ENCODE assay signal across 24 mouse cellular contexts in genomic region chr17:84658951-84659350, GRCm38 (mm10). TPM values are rescaled to one million over a fixed set of nuclear protein-coding genes. Genes with fewer than 3 reads are reported as not detected.
DNase-seq lines count a peak whose midpoint lies in the region; ATAC-seq and TF ChIP-seq lines count a peak whose summit lies in the region.
"Had no signal": no experiment of that assay in that cellular context is flagged by ENCODE, and none has a peak within 500 bp of the region (broad histone marks: within the 10 kb centered on the region; RNA-seq: fewer than 3 reads in every experiment).

No protein-coding gene starts in this region.

- peak; percentile 35 for DNase-seq in heart, adult 11 months
- no peak for DNase-seq in heart, postnatal 14 days
- no peak for DNase-seq in embryonic facial prominence, embryonic 10.5 days (ENCODE audit: low spot score)
- no peak for DNase-seq in adrenal gland, postnatal 10 days
- DNase-seq in kidney, adult 11 months, result no peak
- DNase-seq in ovary, adult 18-20 months (ENCODE audit: low spot score), result no peak
- DNase-seq: adrenal gland, adult 2 months; adrenal gland, postnatal 14 days; adrenal gland, postnatal 36 days; cerebellum, adult 11-12 months; cerebellum, adult 2 months; cerebellum, adult 9-10 months; cerebellum, postnatal 10 days; cerebellum, postnatal 25 days had no signal

- no peak overlapping the region for H3K9ac ChIP-seq in intestine, embryonic 15.5 days
- no peak overlapping the region for H3K9ac ChIP-seq in intestine, postnatal 0 days (ENCODE audit: low read depth, low read length)
- H3K9ac ChIP-seq: embryonic facial prominence, embryonic 13.5 days; embryonic facial prominence, embryonic 15.5 days; forebrain, embryonic 13.5 days had no signal

- H3K27me3 ChIP-seq in embryonic facial prominence, embryonic 10.5 days (replicated peaks; ENCODE audit: low read depth, poor library complexity, severe bottlenecking), result no peaks in the 10 kb centered on the region
- no peaks in the 10 kb centered on the region for H3K27me3 ChIP-seq in intestine, embryonic 15.5 days (replicated peaks)
- H3K27me3 ChIP-seq in intestine, postnatal 0 days (replicated peaks; ENCODE audit: control insufficient read depth, insufficient read depth, low read length), result no peaks in the 10 kb centered on the region
- H3K27me3 ChIP-seq: embryonic facial prominence, embryonic 13.5 days; embryonic facial prominence, embryonic 15.5 days; forebrain, embryonic 13.5 days had no signal

- ATAC-seq in intestine, embryonic 15.5 days, result peak; percentile 60
- peak; percentile 72 for ATAC-seq in intestine, postnatal 0 days
- ATAC-seq: forebrain, embryonic 13.5 days; forebrain, embryonic 16.5 days had no signal

- intact Hi-C loops in heart, postnatal 14 days (cut with DNase I), result no loop called here

- H3K9me3 ChIP-seq in embryonic facial prominence, embryonic 10.5 days, result no peaks in the 10 kb centered on the region
- H3K9me3 ChIP-seq in intestine, embryonic 15.5 days, result no peaks in the 10 kb centered on the region
- no peaks in the 10 kb centered on the region for H3K9me3 ChIP-seq in intestine, postnatal 0 days (ENCODE audit: control insufficient read depth)
- H3K9me3 ChIP-seq: embryonic facial prominence, embryonic 13.5 days; embryonic facial prominence, embryonic 15.5 days; forebrain, embryonic 13.5 days had no signal

- peaks cover 42% of the 10 kb centered on the region for H3K4me1 ChIP-seq in embryonic facial prominence, embryonic 10.5 days
- H3K4me1 ChIP-seq in intestine, embryonic 15.5 days (replicated peaks), result peaks cover 14% of the 10 kb centered on the region
- 0 out of 2 replicates have a peak, but pooled peaks cover 5% of the 10 kb centered on the region for H3K4me1 ChIP-seq in intestine, postnatal 0 days (replicated peaks; ENCODE audit: control insufficient read depth, insufficient read depth, low read length)

- no peaks in the 10 kb centered on the region for H3K36me3 ChIP-seq in embryonic facial prominence, embryonic 10.5 days (replicated peaks)
- no peaks in the 10 kb centered on the region for H3K36me3 ChIP-seq in intestine, embryonic 15.5 days
- peaks cover 7% of the 10 kb centered on the region; the same call in 1 of the 2 replicates for H3K36me3 ChIP-seq in intestine, postnatal 0 days (ENCODE audit: control insufficient read depth, insufficient read depth)
- H3K36me3 ChIP-seq: embryonic facial prominence, embryonic 13.5 days had no signal

- WGBS in embryonic facial prominence, embryonic 10.5 days, result 76% methylated on average over 8 of the region's 8 CpGs
- 61% methylated on average over 8 of the region's 8 CpGs for WGBS in intestine, embryonic 15.5 days
- 35% methylated on average over 8 of the region's 8 CpGs for WGBS in intestine, postnatal 0 days

- no peak overlapping the region for H3K4me3 ChIP-seq in embryonic facial prominence, embryonic 10.5 days
- H3K4me3 ChIP-seq in intestine, embryonic 15.5 days (replicated peaks), result no peak overlapping the region
- no peak overlapping the region for H3K4me3 ChIP-seq in intestine, postnatal 0 days (ENCODE audit: low read depth, low read length)
- H3K4me3 ChIP-seq: embryonic facial prominence, embryonic 13.5 days; embryonic facial prominence, embryonic 15.5 days; erythroblast, embryonic 14.5 days; forebrain, embryonic 13.5 days had no signal

- no peak for TF ChIP-seq CTCF in intestine, postnatal 0 days (IDR thresholded peaks at IDR 0.05; ENCODE audit: low read depth)

- no peak overlapping the region for H3K4me2 ChIP-seq in intestine, embryonic 15.5 days (replicated peaks)
- no peak overlapping the region for H3K4me2 ChIP-seq in intestine, postnatal 0 days (replicated peaks; ENCODE audit: low read depth)
- H3K4me2 ChIP-seq: embryonic facial prominence, embryonic 13.5 days; embryonic facial prominence, embryonic 15.5 days; forebrain, embryonic 13.5 days had no signal

- peak overlapping the region; percentile 45 for H3K27ac ChIP-seq in embryonic facial prominence, embryonic 10.5 days (replicated peaks)
- peak overlapping the region; percentile 29; the same call in 1 of the 2 replicates for H3K27ac ChIP-seq in intestine, embryonic 15.5 days
- H3K27ac ChIP-seq in intestine, postnatal 0 days (ENCODE audit: low read depth, low read length), result peak overlapping the region; percentile 61; the same call in 1 of the 2 replicates
- H3K27ac ChIP-seq: embryonic facial prominence, embryonic 13.5 days; embryonic facial prominence, embryonic 15.5 days; forebrain, embryonic 13.5 days had no signal

RNA-seq across cellular contexts. Expression of gene Abcg8, which starts 17.2 kb away (rescaled TPM):
- not detected for total RNA-seq in heart, postnatal 14 days (2021)
- polyA plus RNA-seq in embryonic facial prominence, embryonic 10.5 days (2016; fragmentation: Nextera tagmentation; extraction: Ambion mirVana), result 0.10 and 0.15 TPM in 2 replicates
- 0.30 and 0.57 TPM in 2 replicates for polyA plus RNA-seq in intestine, embryonic 15.5 days (2015; fragmentation: Nextera tagmentation; extraction: Ambion mirVana)
- polyA plus RNA-seq in intestine, postnatal 0 days (2015; fragmentation: Nextera tagmentation; extraction: Ambion mirVana), result 47.4 and 56.7 TPM in 2 replicates
- total RNA-seq in adrenal gland, postnatal 10 days (2021), result 10 to 100 TPM in 1 of 2 experiments, 1 to 10 TPM in 1; 8.9 to 23.3 TPM
- total RNA-seq: adrenal gland, postnatal 36 days; MEL had no signal
- polyA plus RNA-seq: C2C12; cerebellum, adult 2 months; cortical plate, adult 2 months; erythroblast, embryonic 14.5 days; forebrain, embryonic 16.5 days had no signal

RNA-seq across cellular contexts. Expression of gene Abcg5, which starts 23.9 kb away (rescaled TPM):
- not detected for total RNA-seq in heart, postnatal 14 days (2021)
- 1.3 and 1.6 TPM in 2 replicates for polyA plus RNA-seq in embryonic facial prominence, embryonic 10.5 days (2016; fragmentation: Nextera tagmentation; extraction: Ambion mirVana)
- polyA plus RNA-seq in intestine, embryonic 15.5 days (2015; fragmentation: Nextera tagmentation; extraction: Ambion mirVana), result 2.3 and 3.4 TPM in 2 replicates
- 59.8 and 68.3 TPM in 2 replicates for polyA plus RNA-seq in intestine, postnatal 0 days (2015; fragmentation: Nextera tagmentation; extraction: Ambion mirVana)
- 10 to 100 TPM in 1 of 2 experiments, 1 to 10 TPM in 1; 9.3 to 16.9 TPM for total RNA-seq in adrenal gland, postnatal 10 days (2021)
- total RNA-seq: adrenal gland, adult 2 months; adrenal gland, postnatal 36 days; MEL had no signal
- polyA plus RNA-seq: C2C12; erythroblast, embryonic 14.5 days had no signal

RNA-seq across cellular contexts. Expression of gene Dync2li1, which starts 32.7 kb away (rescaled TPM):
- total RNA-seq in heart, postnatal 14 days (2021), result 1 to 10 TPM; 2.8 to 4.7 TPM
- polyA plus RNA-seq in embryonic facial prominence, embryonic 10.5 days (2016; fragmentation: Nextera tagmentation; extraction: Ambion mirVana), result 29.4 and 34.6 TPM in 2 replicates
- 21.9 and 24.7 TPM in 2 replicates for polyA plus RNA-seq in intestine, embryonic 15.5 days (2015; fragmentation: Nextera tagmentation; extraction: Ambion mirVana)
- 10.1 and 11.4 TPM in 2 replicates for polyA plus RNA-seq in intestine, postnatal 0 days (2015; fragmentation: Nextera tagmentation; extraction: Ambion mirVana)
- 10 to 100 TPM; 14.6 to 17.9 TPM for total RNA-seq in adrenal gland, postnatal 10 days (2021)
- total RNA-seq: MEL had no signal
- polyA plus RNA-seq: erythroblast, embryonic 14.5 days had no signal

Comparison
In these comparisons a context has a peak if more than half of its experiments do, and no peak if none do; other contexts are left out.
1. RNA of gene Abcg8, which starts 17.2 kb away (polyA plus RNA-seq): 47.4 to 56.7 TPM in intestine, postnatal 0 days; 0.30 to 0.57 TPM in intestine, embryonic 15.5 days and 0.10 to 0.15 TPM in embryonic facial prominence, embryonic 10.5 days; every median in the first group is over 10 times any median in the second.
2. RNA of gene Abcg5, which starts 23.9 kb away (polyA plus RNA-seq): 59.8 to 68.3 TPM in intestine, postnatal 0 days; 2.3 to 3.4 TPM in intestine, embryonic 15.5 days and 1.3 to 1.6 TPM in embryonic facial prominence, embryonic 10.5 days; every median in the first group is over 10 times any median in the second.
3. Peak in every context shown above with its lines, with median percentiles within 50 percentile points of each other: H3K27ac ChIP-seq.